Comparison of ENCODE assay signal across 18 mouse cellular contexts in genomic region chr5:12751514-12751913, GRCm38 (mm10).
DNase-seq lines count a peak whose midpoint lies in the region; ATAC-seq and TF ChIP-seq lines count a peak whose summit lies in the region.
"Had no signal": no experiment of that assay in that cellular context is flagged by ENCODE, and none has a peak within 500 bp of the region (broad histone marks: within the 10 kb centered on the region; RNA-seq: fewer than 3 reads in every experiment).

No protein-coding gene starts in this region.

- H3K27me3 ChIP-seq in hindbrain, embryonic 11.5 days (ENCODE audit: control insufficient read depth, insufficient read depth, low read length) = no peaks in the 10 kb centered on the region
- H3K27me3 ChIP-seq in hindbrain, embryonic 13.5 days = no peaks in the 10 kb centered on the region
- H3K27me3 ChIP-seq in embryonic facial prominence, embryonic 11.5 days (ENCODE audit: control insufficient read depth, insufficient read depth, low read length) = no peaks in the 10 kb centered on the region
- H3K27me3 ChIP-seq in neural tube, embryonic 11.5 days (ENCODE audit: control insufficient read depth, insufficient read depth, low read length) = no peaks in the 10 kb centered on the region
- H3K27me3 ChIP-seq: lung, embryonic 15.5 days; Patski; stomach, embryonic 15.5 days had no signal

- no peaks in the 10 kb centered on the region for H3K9me3 ChIP-seq in hindbrain, embryonic 11.5 days (ENCODE audit: control insufficient read depth, low read length)
- no peaks in the 10 kb centered on the region for H3K9me3 ChIP-seq in hindbrain, embryonic 13.5 days
- no peaks in the 10 kb centered on the region for H3K9me3 ChIP-seq in embryonic facial prominence, embryonic 11.5 days (replicated peaks; ENCODE audit: control insufficient read depth, low read length)
- H3K9me3 ChIP-seq in neural tube, embryonic 11.5 days (ENCODE audit: control insufficient read depth, low read length) = no peaks in the 10 kb centered on the region
- H3K9me3 ChIP-seq: lung, embryonic 15.5 days; stomach, embryonic 15.5 days had no signal

- 53% methylated on average over 5 of the region's 5 CpGs for WGBS in hindbrain, embryonic 11.5 days
- 60% methylated on average over 5 of the region's 5 CpGs for WGBS in hindbrain, embryonic 13.5 days
- WGBS in embryonic facial prominence, embryonic 11.5 days = 29% methylated on average over 5 of the region's 5 CpGs
- 37% methylated on average over 5 of the region's 5 CpGs for WGBS in neural tube, embryonic 11.5 days

- no peak overlapping the region for H3K27ac ChIP-seq in hindbrain, embryonic 11.5 days (ENCODE audit: low read depth, low read length)
- no peak overlapping the region for H3K27ac ChIP-seq in hindbrain, embryonic 13.5 days
- H3K27ac ChIP-seq in embryonic facial prominence, embryonic 11.5 days (replicated peaks; ENCODE audit: low read depth, low read length) = no peak overlapping the region
- H3K27ac ChIP-seq in neural tube, embryonic 11.5 days (ENCODE audit: low read depth, low read length) = no peak overlapping the region
- H3K27ac ChIP-seq: gastrocnemius, adult 2 months; lung, embryonic 15.5 days; stomach, embryonic 15.5 days had no signal

- H3K4me1 ChIP-seq in hindbrain, embryonic 11.5 days (replicated peaks; ENCODE audit: control insufficient read depth, insufficient read depth, low read length) = no peaks in the 10 kb centered on the region
- H3K4me1 ChIP-seq in hindbrain, embryonic 13.5 days (replicated peaks) = no peaks in the 10 kb centered on the region
- no peaks in the 10 kb centered on the region for H3K4me1 ChIP-seq in embryonic facial prominence, embryonic 11.5 days (ENCODE audit: control insufficient read depth, insufficient read depth, low read length)
- no peaks in the 10 kb centered on the region for H3K4me1 ChIP-seq in neural tube, embryonic 11.5 days (ENCODE audit: control insufficient read depth, insufficient read depth, low read length)
- H3K4me1 ChIP-seq: lung, embryonic 15.5 days; stomach, embryonic 15.5 days had no signal

- no peak overlapping the region for H3K9ac ChIP-seq in hindbrain, embryonic 11.5 days (ENCODE audit: low read depth, low read length)
- no peak overlapping the region for H3K9ac ChIP-seq in hindbrain, embryonic 13.5 days
- H3K9ac ChIP-seq in embryonic facial prominence, embryonic 11.5 days (replicated peaks; ENCODE audit: low read length) = no peak overlapping the region
- no peak overlapping the region for H3K9ac ChIP-seq in neural tube, embryonic 11.5 days (ENCODE audit: low read length)
- H3K9ac ChIP-seq: lung, embryonic 15.5 days; stomach, embryonic 15.5 days had no signal

- H3K4me3 ChIP-seq in hindbrain, embryonic 11.5 days (ENCODE audit: low read depth, low read length) = no peak overlapping the region
- H3K4me3 ChIP-seq in hindbrain, embryonic 13.5 days = no peak overlapping the region
- no peak overlapping the region for H3K4me3 ChIP-seq in embryonic facial prominence, embryonic 11.5 days (ENCODE audit: low read depth, low read length)
- H3K4me3 ChIP-seq in neural tube, embryonic 11.5 days (ENCODE audit: low read depth, low read length) = no peak overlapping the region
- H3K4me3 ChIP-seq: erythroblast, embryonic 14.5 days; gastrocnemius, adult 2 months; lung, embryonic 15.5 days; stomach, embryonic 15.5 days had no signal

- no peak overlapping the region for H3K4me2 ChIP-seq in hindbrain, embryonic 11.5 days (replicated peaks; ENCODE audit: low read depth, low read length)
- H3K4me2 ChIP-seq in hindbrain, embryonic 13.5 days = no peak overlapping the region
- no peak overlapping the region for H3K4me2 ChIP-seq in embryonic facial prominence, embryonic 11.5 days (ENCODE audit: low read depth, low read length)
- no peak overlapping the region for H3K4me2 ChIP-seq in neural tube, embryonic 11.5 days (ENCODE audit: low read depth)
- H3K4me2 ChIP-seq: lung, embryonic 15.5 days; stomach, embryonic 15.5 days had no signal

- ATAC-seq in hindbrain, embryonic 11.5 days (ENCODE audit: low FRiP score) = no peak
- no peak for ATAC-seq in hindbrain, embryonic 13.5 days (ENCODE audit: low FRiP score)
- ATAC-seq in embryonic facial prominence, embryonic 11.5 days (replicated peaks; ENCODE audit: insufficient number of reproducible peaks, low FRiP score, low TSS enrichment, low read depth) = no peak
- ATAC-seq in neural tube, embryonic 11.5 days (ENCODE audit: insufficient read depth, low FRiP score, low TSS enrichment) = no peak
- ATAC-seq: forebrain, embryonic 16.5 days; hindbrain, embryonic 16.5 days; Patski had no signal

- no peaks in the 10 kb centered on the region for H3K36me3 ChIP-seq in hindbrain, embryonic 11.5 days (ENCODE audit: control insufficient read depth, insufficient read depth, low read length)
- H3K36me3 ChIP-seq in hindbrain, embryonic 13.5 days = no peaks in the 10 kb centered on the region
- H3K36me3 ChIP-seq in embryonic facial prominence, embryonic 11.5 days (replicated peaks; ENCODE audit: control insufficient read depth, insufficient read depth, low read depth, low read length) = no peaks in the 10 kb centered on the region
- no peaks in the 10 kb centered on the region for H3K36me3 ChIP-seq in neural tube, embryonic 11.5 days (ENCODE audit: control insufficient read depth, insufficient read depth, low read length)
- H3K36me3 ChIP-seq: lung, embryonic 15.5 days; stomach, embryonic 15.5 days had no signal

- no peak for TF ChIP-seq CTCF in brain, embryonic 14.5 days (IDR thresholded peaks at IDR 0.05; ENCODE audit: borderline replicate concordance, extremely low read depth, insufficient read depth, insufficient read length)

- peak; percentile 12 for DNase-seq in hindbrain, embryonic 11.5 days (ENCODE audit: low spot score)
- DNase-seq in brain, embryonic 14.5 days (ENCODE audit: low read depth) = peak; percentile 14
- peak; percentile 43 for DNase-seq in embryonic facial prominence, embryonic 11.5 days (ENCODE audit: low spot score)
- peak; percentile 25 for DNase-seq in neural tube, embryonic 11.5 days (ENCODE audit: low spot score)
- DNase-seq in urinary bladder, postnatal 36 days (ENCODE audit: low spot score in 2 of 2) = no peak
- no peak for DNase-seq in spleen, adult 18-20 months
- DNase-seq: cerebellum, adult 18-20 months; gastrocnemius, adult 2 months; heart, adult 11 months; kidney, adult 2 months; thymus, postnatal 25 days had no signal

- TF ChIP-seq POLR2A in brain, embryonic 14.5 days (IDR thresholded peaks at IDR 0.05; ENCODE audit: borderline replicate concordance, extremely low read depth, insufficient read depth, insufficient read length, poor library complexity, severe bottlenecking) = no peak

Comparison
In these comparisons a context has a peak if more than half of its experiments do, and no peak if none do; other contexts are left out.
1. DNase-seq: peak in hindbrain, embryonic 11.5 days (single experiment), brain, embryonic 14.5 days (single experiment), embryonic facial prominence, embryonic 11.5 days (single experiment) and neural tube, embryonic 11.5 days (single experiment); none in urinary bladder, postnatal 36 days (0 of 2) and spleen, adult 18-20 months (0 of 2).